Mouse (Mus musculus) ES-E14 (cell line): ENCODE data around the gene Ctsk. TPM values are rescaled to one million over a fixed set of nuclear protein-coding genes. Genes with fewer than 3 reads are reported as not detected.

ENCODE experiments used
- DNase-seq: peaks from one replicate; pipeline ENCODE4 v3.0.0-alpha.2; 2013; ENCODE audit warnings: low read depth, low spot score
- H3K27ac ChIP-seq: 2 replicates; pipeline ENCODE4 v1.5.1; 2012; ENCODE audit warnings: low read depth, mild to moderate bottlenecking, low read length, moderate library complexity, mixed read lengths; ENCODE audit not compliant: poor library complexity, insufficient read depth, severe bottlenecking
- H3K36me3 ChIP-seq: 2 replicates; pipeline ENCODE4 v1.6.1; 2012; ENCODE audit warnings: mild to moderate bottlenecking, low read length, moderate library complexity, mixed read lengths; ENCODE audit not compliant: control insufficient read depth, poor library complexity, insufficient read depth, severe bottlenecking
- H3K4me1 ChIP-seq, 2 experiments: fragments of 150-350 bp in 1 of 2; sonication (generic) in 1 of 2; 2 replicates each; pipeline ENCODE4 v1.6.1; 2012; ENCODE audit warnings: low read length in 2 of 2, mild to moderate bottlenecking in 1 of 2, mixed read lengths in 1 of 2; ENCODE audit not compliant: control insufficient read depth in 2 of 2, insufficient read depth in 2 of 2, poor library complexity in 1 of 2
- H3K4me3 ChIP-seq, 2 experiments: fragments of 150-350 bp in 1 of 2; sonication (generic) in 1 of 2; 2 replicates each; pipeline ENCODE4 v1.5.1; 2012; ENCODE audit warnings: low read length in 2 of 2, low read depth in 1 of 2, mild to moderate bottlenecking in 1 of 2, mixed read lengths in 1 of 2; ENCODE audit not compliant: insufficient read depth in 1 of 2, poor library complexity in 1 of 2, severe bottlenecking in 1 of 2
- H3K9ac ChIP-seq: 2 replicates; pipeline ENCODE4 v1.6.1; 2012; ENCODE audit warnings: low read depth, mild to moderate bottlenecking, low read length, mixed read lengths; ENCODE audit not compliant: poor library complexity, insufficient read depth, severe bottlenecking
- H3K9me3 ChIP-seq: fragments of 150-350 bp; sonication (generic); 2 replicates; pipeline ENCODE4 v1.6.1; 2012; ENCODE audit warnings: low read depth, mild to moderate bottlenecking, low read length; ENCODE audit not compliant: control insufficient read depth, insufficient read depth
- CHD2 ChIP-seq: IDR thresholded peaks from 2 replicates; pipeline ENCODE4 v1.6.1; 2014; ENCODE audit warnings: mild to moderate bottlenecking, low read depth, low read length, inconsistent platforms
- HCFC1 ChIP-seq: IDR thresholded peaks from 2 replicates; pipeline ENCODE4 v1.6.1; 2012; ENCODE audit warnings: low read length, inconsistent platforms, borderline replicate concordance; ENCODE audit not compliant: insufficient read depth
- MAFK ChIP-seq: IDR thresholded peaks from 2 replicates; pipeline ENCODE4 v1.6.1; 2014; ENCODE audit warnings: mild to moderate bottlenecking, low read depth, low read length, inconsistent platforms; ENCODE audit not compliant: insufficient read depth
- ZC3H11A ChIP-seq: IDR thresholded peaks from 2 replicates; pipeline ENCODE4 v1.6.1; 2012; ENCODE audit warnings: low read depth, mild to moderate bottlenecking, inconsistent platforms, low read length, borderline replicate concordance
- ZNF384 ChIP-seq: IDR thresholded peaks from 2 replicates; pipeline ENCODE4 v1.6.1; 2012; ENCODE audit warnings: low read depth, low read length, inconsistent platforms
- in situ Hi-C, 2 experiments: fragments of 600-800 bp; cut with MboI; formaldehyde crosslinking; loops; one replicate each; pipeline ENCODE4 v1.15.1; 2025; ENCODE audit warnings: low sequenced_read_pairs in 2 of 2, inconsistent platforms in 1 of 2; ENCODE audit not compliant: unreplicated experiment in 2 of 2
- total RNA-seq: library from RNA; depleted of rRNA; stranded (reverse); fragments of 300-350 nt; gene quantifications from 2 replicates; pipeline ENCODE4 v1.2.3, GENCODE M21; 2012

Gene Ctsk
- total RNA-seq, 1 experiment, result 0.22 TPM

GRCm38 (mm10) chr3:95459381-95459780 lies 39.7 kb upstream of the Ctsk start:
- no peak overlapping the region for H3K4me3 ChIP-seq
- H3K36me3 ChIP-seq, result no peaks in the 10 kb centered on the region; the same call in 1 of the 2 replicates
- in situ Hi-C loops, result no loop called here
- no peak overlapping the region for H3K9ac ChIP-seq
- no peak for DNase-seq
- H3K27ac ChIP-seq, result no peak overlapping the region
- no peak for TF ChIP-seq ZNF384
- no peak for TF ChIP-seq ZC3H11A
- no peak for TF ChIP-seq CHD2
- no peak for TF ChIP-seq MAFK
- no peak for TF ChIP-seq HCFC1
- H3K4me1 ChIP-seq, result no peaks in the 10 kb centered on the region
- no peaks in the 10 kb centered on the region for H3K9me3 ChIP-seq

- H3K9me3 ChIP-seq, result no peaks in the 10 kb centered on the region
- in situ Hi-C loops, result no loop called here
- no peak for DNase-seq
- H3K4me3 ChIP-seq, result no peak overlapping the region
- no peak overlapping the region for H3K9ac ChIP-seq
- H3K27ac ChIP-seq, result no peak overlapping the region
- TF ChIP-seq ZNF384 (no peak), MAFK (no peak), ZC3H11A (no peak), CHD2 (no peak), HCFC1 (no peak)
- no peaks in the 10 kb centered on the region; the same call in 1 of the 2 replicates for H3K36me3 ChIP-seq
- no peaks in the 10 kb centered on the region for H3K4me1 ChIP-seq
Observed at GRCm38 (mm10) chr3:95463852-95464251, 35.2 kb upstream of the Ctsk start.

- Histone ChIP-seq H3K4me3 (no peak overlapping the region), H3K4me1 (no peaks in the 10 kb centered on the region), H3K9ac (no peak overlapping the region), H3K9me3 (no peaks in the 10 kb centered on the region), H3K36me3 (peaks cover 7% of the 10 kb centered on the region), H3K27ac (no peak overlapping the region)
- in situ Hi-C loops, result no loop called here
- TF ChIP-seq ZNF384, result no peak
- no peak for TF ChIP-seq MAFK
- no peak for TF ChIP-seq CHD2
- TF ChIP-seq ZC3H11A, result no peak
- TF ChIP-seq HCFC1, result no peak
- no peak for DNase-seq
Observed at GRCm38 (mm10) chr3:95478966-95479365, 20.1 kb upstream of the Ctsk start.

GRCm38 (mm10) chr3:95486421-95486820 lies 12.6 kb upstream of the Ctsk start:
- H3K4me1 ChIP-seq, result no peaks in the 10 kb centered on the region
- in situ Hi-C loops, result no loop called here
- no peak overlapping the region for H3K4me3 ChIP-seq
- no peak overlapping the region for H3K9ac ChIP-seq
- no peak overlapping the region for H3K27ac ChIP-seq
- no peaks in the 10 kb centered on the region for H3K9me3 ChIP-seq
- H3K36me3 ChIP-seq, result peaks cover 18% of the 10 kb centered on the region
- DNase-seq, result no peak
- no peak for TF ChIP-seq CHD2
- no peak for TF ChIP-seq HCFC1
- no peak for TF ChIP-seq ZC3H11A
- TF ChIP-seq ZNF384, result no peak

GRCm38 (mm10) chr3:95488679-95489078 lies 10.4 kb upstream of the Ctsk start:
- DNase-seq, result no peak
- no peak overlapping the region for H3K27ac ChIP-seq
- H3K9ac ChIP-seq, result no peak overlapping the region
- TF ChIP-seq CHD2, result no peak
- no peak for TF ChIP-seq ZNF384
- no peak for TF ChIP-seq HCFC1
- TF ChIP-seq ZC3H11A, result no peak
- TF ChIP-seq MAFK, result no peak
- H3K36me3 ChIP-seq, result peaks cover 23% of the 10 kb centered on the region
- H3K9me3 ChIP-seq, result no peaks in the 10 kb centered on the region
- no peaks in the 10 kb centered on the region for H3K4me1 ChIP-seq
- in situ Hi-C loops, result no loop called here
- no peak overlapping the region for H3K4me3 ChIP-seq
